8 mouse cellular contexts compared by ENCODE assay signal in genomic region chr9:119977557-119978060, GRCm38 (mm10). TPM values are rescaled to one million over a fixed set of nuclear protein-coding genes. Genes with fewer than 3 reads are reported as not detected.
DNase-seq lines count a peak whose midpoint lies in the region; ATAC-seq and TF ChIP-seq lines count a peak whose summit lies in the region.

No protein-coding gene starts in this region.

- no peak for ATAC-seq in CD4-positive, CD25-positive, alpha-beta regulatory T cell, adult 4 months
- ATAC-seq in limb, embryonic 12.5 days (ENCODE audit: insufficient number of reproducible peaks, insufficient read depth, low FRiP score, low TSS enrichment, low read depth), result no peak

- no peaks in the 10 kb centered on the region for H3K27me3 ChIP-seq in limb, embryonic 12.5 days

- 66% methylated on average over 4 of the region's 5 CpGs for WGBS in limb, embryonic 12.5 days

- 0 out of 2 replicates have a peak overlapping the region, but pooled peaks have one; percentile 8 for H3K9ac ChIP-seq in limb, embryonic 12.5 days (replicated peaks)

- H3K9me3 ChIP-seq in limb, embryonic 12.5 days, result no peaks in the 10 kb centered on the region

- no peak overlapping the region for H3K4me3 ChIP-seq in layer of hippocampus, adult 2 months
- no peak overlapping the region for H3K4me3 ChIP-seq in limb, embryonic 12.5 days (replicated peaks)

- H3K4me1 ChIP-seq in limb, embryonic 12.5 days (replicated peaks), result peaks cover 60% of the 10 kb centered on the region

- peak overlapping the region; percentile 67 for H3K27ac ChIP-seq in layer of hippocampus, adult 2 months
- H3K27ac ChIP-seq in limb, embryonic 12.5 days, result peak overlapping the region; percentile 62; the same call in 1 of the 2 replicates

- H3K36me3 ChIP-seq in limb, embryonic 12.5 days, result peaks cover 25% of the 10 kb centered on the region

- DNase-seq in CD4-positive, CD25-positive, alpha-beta regulatory T cell, adult 2 months (ENCODE audit: low read depth, low spot score), result peak; percentile 43
- peak in 1 of 2 experiments; percentile 44 for DNase-seq in layer of hippocampus, adult 2 months (ENCODE audit: low spot score in 2 of 2)
- DNase-seq in layer of hippocampus, adult 9-10 months (ENCODE audit: low spot score), result no peak
- peak; percentile 68 for DNase-seq in brain, adult 2 months (ENCODE audit: low read depth, low spot score)
- no peak for DNase-seq in urinary bladder, postnatal 25 days (ENCODE audit: low spot score)
- no peak for DNase-seq in ovary, adult 18-20 months (ENCODE audit: low spot score)

- H3K4me2 ChIP-seq in limb, embryonic 12.5 days, result no peak overlapping the region

- TF ChIP-seq CTCF in layer of hippocampus, adult 2 months (conservative IDR thresholded peaks at IDR 0.05), result no peak

RNA-seq across cellular contexts. Expression of gene Csrnp1, which starts 6.8 kb away (rescaled TPM):
- 10 to 100 TPM; 22.7 to 89.4 TPM for polyA plus RNA-seq in CD4-positive, CD25-positive, alpha-beta regulatory T cell, adult 4 months (2017; shearing (Covaris generic))
- 10 to 100 TPM; 13.7 TPM for total RNA-seq in layer of hippocampus, adult 2 months (2021)
- polyA plus RNA-seq in limb, embryonic 12.5 days (2016; fragmentation: Nextera tagmentation; extraction: Ambion mirVana), result 4.6 and 4.8 TPM in 2 replicates

RNA-seq across cellular contexts. Expression of gene Ttc21a, which starts 40.2 kb away (rescaled TPM):
- under 1 TPM in 1 of 2 experiments, not detected in 1; 0.15 TPM for polyA plus RNA-seq in CD4-positive, CD25-positive, alpha-beta regulatory T cell, adult 4 months (2017; shearing (Covaris generic))
- under 1 TPM; 0.49 to 0.92 TPM for total RNA-seq in layer of hippocampus, adult 2 months (2021)
- polyA plus RNA-seq in limb, embryonic 12.5 days (2016; fragmentation: Nextera tagmentation; extraction: Ambion mirVana), result 0.31 and 0.44 TPM in 2 replicates

RNA-seq across cellular contexts. Expression of gene Gorasp1, which starts 40.2 kb away (rescaled TPM):
- 1 to 10 TPM; 3.6 to 7.5 TPM for polyA plus RNA-seq in CD4-positive, CD25-positive, alpha-beta regulatory T cell, adult 4 months (2017; shearing (Covaris generic))
- 10 to 100 TPM; 33.1 to 40.8 TPM for total RNA-seq in layer of hippocampus, adult 2 months (2021)
- 29.7 and 30.8 TPM in 2 replicates for polyA plus RNA-seq in limb, embryonic 12.5 days (2016; fragmentation: Nextera tagmentation; extraction: Ambion mirVana)

RNA-seq across cellular contexts. Expression of gene Xirp1, which starts 45.8 kb away (rescaled TPM):
- not detected for polyA plus RNA-seq in CD4-positive, CD25-positive, alpha-beta regulatory T cell, adult 4 months (2017; shearing (Covaris generic))
- under 1 TPM; 0.10 to 0.23 TPM for total RNA-seq in layer of hippocampus, adult 2 months (2021)
- 0.44 and 0.59 TPM in 2 replicates for polyA plus RNA-seq in limb, embryonic 12.5 days (2016; fragmentation: Nextera tagmentation; extraction: Ambion mirVana)

Comparison
In these comparisons a context has a peak if more than half of its experiments do, and no peak if none do; other contexts are left out.
1. DNase-seq: peak in CD4-positive, CD25-positive, alpha-beta regulatory T cell, adult 2 months (single experiment) and brain, adult 2 months (single experiment); none in layer of hippocampus, adult 9-10 months (single experiment), urinary bladder, postnatal 25 days (single experiment) and ovary, adult 18-20 months (single experiment).